Mouse (Mus musculus) hematopoietic multipotent progenitor cell, adult 10-12 weeks (in vitro differentiated cells): ENCODE data around the gene Mat2a. TPM values are rescaled to one million over a fixed set of nuclear protein-coding genes. Genes with fewer than 3 reads are reported as not detected.

Experiments used
- polyA plus RNA-seq: library from polyadenylated mRNA; stranded (reverse); fragments of >175 nt; gene quantifications from 2 replicates; pipeline ENCODE4 v1.2.3, GENCODE M21; 2012; ENCODE audit warnings: low replicate concordance

The Mat2a gene
- 16.0 and 28.7 TPM in 2 replicates for polyA plus RNA-seq

DNA sequence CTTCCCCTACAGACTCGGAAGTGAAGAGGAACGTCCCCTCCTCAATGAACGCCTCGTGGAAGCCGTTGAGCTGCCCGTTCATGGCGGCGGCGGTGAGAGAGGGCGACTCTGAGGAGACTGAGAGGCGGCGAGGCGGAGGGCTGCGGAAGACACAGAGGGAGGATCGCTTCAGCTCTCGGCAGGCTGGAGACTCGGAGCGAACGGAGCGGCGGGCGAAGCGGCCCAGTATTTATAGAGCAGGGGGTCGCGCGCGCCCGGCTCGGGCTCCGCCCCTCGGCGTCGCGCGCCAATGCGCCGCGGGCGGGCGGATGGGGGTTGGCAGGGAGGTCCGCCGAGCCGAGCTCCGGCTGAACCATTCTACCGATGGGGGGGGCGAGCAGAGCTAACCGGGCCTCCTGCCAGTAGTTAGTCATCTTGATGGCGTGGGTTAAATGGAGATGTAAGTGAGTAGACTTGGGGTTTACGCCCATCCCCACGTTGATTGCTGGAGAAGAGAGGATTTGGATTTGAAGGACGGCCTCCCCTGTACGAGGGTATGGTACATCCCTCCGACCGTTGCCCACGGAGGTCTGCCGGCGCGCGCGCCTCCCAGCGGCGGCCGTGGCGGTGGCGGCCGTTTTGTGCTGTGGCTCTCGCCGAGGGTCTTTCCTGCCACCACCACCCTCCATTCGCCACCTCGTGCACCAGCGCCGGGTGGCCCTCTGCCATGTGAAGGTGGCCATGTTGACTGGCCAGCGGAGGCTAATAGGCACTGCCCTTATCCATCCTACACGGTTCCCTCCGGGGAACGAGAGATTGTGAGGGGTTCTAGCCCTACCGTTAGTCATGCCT is at the start of gene Mat2a:
TSS of gene Mat2a (minus strand) at position 204 of the 831 bp plus-strand sequence.

GRCm38 (mm10) chr6:72414076-72414756 is 25.1 kb downstream of the Mat2a start, which contains the start of gene Ggcx:
Ggcx (plus strand) TSS chr6:72414308.

DNA sequence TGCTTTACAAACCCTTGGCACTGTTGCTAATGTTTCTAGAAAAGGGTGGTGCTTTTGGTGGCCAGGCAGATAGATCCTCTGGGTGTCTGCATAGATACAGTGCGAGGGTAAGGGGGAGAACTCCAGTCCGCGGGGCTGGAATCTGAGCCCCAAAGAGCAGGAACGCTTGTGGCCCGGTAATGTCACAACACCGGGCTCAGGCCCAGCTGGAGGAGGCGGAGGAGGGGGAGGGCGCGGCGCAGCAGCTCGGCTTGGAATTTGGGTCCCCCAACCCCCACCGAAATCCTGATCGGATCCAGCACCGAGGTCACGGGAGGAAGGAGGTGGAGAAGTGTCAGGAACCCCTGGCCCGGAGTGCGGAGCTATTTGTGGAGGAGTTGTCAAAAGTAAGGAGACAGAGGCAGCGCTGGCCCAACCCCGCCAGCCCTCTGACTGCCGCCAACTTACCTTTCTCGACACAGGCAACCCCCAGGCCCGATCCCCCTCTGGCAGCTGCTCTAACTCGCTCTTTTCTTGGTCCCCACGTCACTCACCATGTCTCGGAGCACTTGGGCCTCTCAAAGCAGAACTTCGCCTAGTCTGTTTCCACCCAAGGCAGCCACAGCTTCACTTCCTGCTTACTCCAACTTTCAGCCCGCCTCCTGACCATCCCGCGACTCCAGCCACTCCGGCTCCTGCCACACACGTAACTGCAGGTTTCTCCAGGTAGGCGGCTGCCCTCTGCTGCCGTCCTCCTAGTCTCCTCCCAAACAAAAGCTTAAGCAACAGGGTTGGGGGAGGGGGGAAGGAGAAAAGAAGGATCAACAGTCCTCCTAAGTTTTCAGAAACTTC is 49.2 kb downstream of the Mat2a start, which contains the start of gene Vamp8:
TSS of gene Vamp8 (minus strand) at position 763 of the 831 bp plus-strand sequence.

Other genes starting within 250 kb of the Mat2a start
- 0.36 and 0.68 TPM in 2 replicates for gene Atoh8, start 204.0 kb downstream of the Mat2a start, polyA plus RNA-seq
- not detected in 2 replicates for gene Sftpb, start 134.9 kb downstream of the Mat2a start, polyA plus RNA-seq
- 9.0 and 13.2 TPM in 2 replicates for gene Usp39, start 94.4 kb downstream of the Mat2a start, polyA plus RNA-seq
- 32.5 and 108 TPM in 2 replicates for gene 0610030E20Rik, start 92.2 kb downstream of the Mat2a start, polyA plus RNA-seq
- gene Tmem150a, start 84.1 kb downstream of the Mat2a start, polyA plus RNA-seq: 8.8 and 12.1 TPM in 2 replicates
- 18.7 and 133 TPM in 2 replicates for gene Rnf181, start 72.6 kb downstream of the Mat2a start, polyA plus RNA-seq
- 18.2 and 26.9 TPM in 2 replicates for gene Vamp5, start 59.1 kb downstream of the Mat2a start, polyA plus RNA-seq
- 15.4 and 75.0 TPM in 2 replicates for gene Vamp8, start 48.9 kb downstream of the Mat2a start, polyA plus RNA-seq
- 9.0 and 9.6 TPM in 2 replicates for gene Ggcx, start 25.2 kb downstream of the Mat2a start, polyA plus RNA-seq
- gene Sh2d6, start 82.1 kb upstream of the Mat2a start, polyA plus RNA-seq: 0.25 and 0.67 TPM in 2 replicates
- 264 and 513 TPM in 2 replicates for gene Capg, start 104.8 kb upstream of the Mat2a start, polyA plus RNA-seq
- 25.1 and 32.3 TPM in 2 replicates for gene Elmod3, start 158.9 kb upstream of the Mat2a start, polyA plus RNA-seq
- gene Retsat, start 158.9 kb upstream of the Mat2a start, polyA plus RNA-seq: 2.4 and 7.5 TPM in 2 replicates
- gene Tgoln1, start 177.4 kb upstream of the Mat2a start, polyA plus RNA-seq: 4.2 and 11.9 TPM in 2 replicates